Mouse (Mus musculus) spleen, adult 2 months (tissue): ENCODE data around the gene Olfr1040. TPM values are rescaled to one million over a fixed set of nuclear protein-coding genes. Genes with fewer than 3 reads are reported as not detected.
"Not testable (repeated sequence)": the region's sequence is repeated elsewhere in the genome, so short reads cannot be mapped to it uniquely, and the experiment has no call there.

ENCODE experiments used
- DNase-seq, 2 experiments: peaks; one replicate each; pipeline versions ENCODE4 v3.0.0 to v3.0.0-alpha.2; 2012 to 2021; ENCODE audit warnings: low spot score in 2 of 2, low read depth in 1 of 2
- H3K27ac ChIP-seq: fragments of 200-500 bp; 2 replicates; pipeline ENCODE4 v1.5.1; 2012; ENCODE audit warnings: low read length, inconsistent platforms; ENCODE audit not compliant: insufficient read depth
- H3K27me3 ChIP-seq: fragments of 200-500 bp; 2 replicates; pipeline ENCODE4 v1.6.1; 2012; ENCODE audit warnings: mild to moderate bottlenecking, moderate library complexity, low read length, inconsistent platforms; ENCODE audit not compliant: control insufficient read depth, insufficient read depth
- H3K36me3 ChIP-seq: fragments of 200-500 bp; 2 replicates; pipeline ENCODE4 v1.6.1; 2012; ENCODE audit warnings: mild to moderate bottlenecking, low read length, inconsistent platforms; ENCODE audit not compliant: control insufficient read depth, insufficient read depth
- H3K4me1 ChIP-seq: fragments of 200-500 bp; 2 replicates; pipeline ENCODE4 v1.6.1; 2011; ENCODE audit warnings: inconsistent platforms; ENCODE audit not compliant: control insufficient read depth, insufficient read depth, insufficient read length
- H3K4me3 ChIP-seq: fragments of 200-500 bp; 2 replicates; pipeline ENCODE4 v1.5.1; 2011; ENCODE audit warnings: mild to moderate bottlenecking, inconsistent platforms; ENCODE audit not compliant: insufficient read depth, insufficient read length; ENCODE audit errors: extremely low read depth
- CTCF ChIP-seq: fragments of 200-500 bp; IDR thresholded peaks from 2 replicates; pipeline ENCODE4 v1.5.1; 2011; ENCODE audit warnings: mild to moderate bottlenecking, inconsistent platforms; ENCODE audit not compliant: insufficient read depth, insufficient read length, insufficient replicate concordance; ENCODE audit errors: extremely low read depth
- POLR2A ChIP-seq: fragments of 200-500 bp; IDR thresholded peaks from 2 replicates; pipeline ENCODE4 v1.6.1; 2011; ENCODE audit warnings: low read depth, low read length, inconsistent platforms
- WGBS: fragments of 180-500 bp; shearing (Covaris S2); methylation state at CpG from one replicate; pipeline ENCODE4 v1.1.7; 2018; 5-methylcytosine and 5-hydroxymethylcytosine counted together
- polyA plus RNA-seq: library from polyadenylated mRNA; depleted of rRNA; stranded (reverse); fragments of >200 nt; gene quantifications from 2 replicates; pipeline ENCODE4 v1.2.3, GENCODE M21; 2012; rRNA removed

Gene Olfr1040
- polyA plus RNA-seq = not detected in 2 replicates

GRCm38 (mm10) chr2:86146632-86147031, at the start of gene Olfr1040:
TSS of gene Olfr1040 (minus strand) at chr2:86146732.
- H3K27ac ChIP-seq = no peak within 1 kb of the TSS
- 80% methylated on average over 1 of the region's 1 CpGs for WGBS
- H3K36me3 ChIP-seq = no peaks in the 10 kb centered on the region
- no peaks in the 10 kb centered on the region for H3K4me1 ChIP-seq
- no peaks in the 10 kb centered on the region for H3K27me3 ChIP-seq
- H3K4me3 ChIP-seq = no peak within 1 kb of the TSS
- TF ChIP-seq POLR2A (no peak), CTCF (no peak)
- no peak for DNase-seq

- 41% methylated on average over 1 of the region's 1 CpGs for WGBS
- Histone ChIP-seq H3K27me3 (no peaks in the 10 kb centered on the region), H3K4me3 (no peak overlapping the region), H3K27ac (no peak overlapping the region), H3K36me3 (no peaks in the 10 kb centered on the region), H3K4me1 (no peaks in the 10 kb centered on the region)
- no peak for TF ChIP-seq POLR2A
- no peak for TF ChIP-seq CTCF
- no peak for DNase-seq
Observed at GRCm38 (mm10) chr2:86195863-86196262, 49.3 kb upstream of the Olfr1040 start.

- Histone ChIP-seq H3K36me3 (no peaks in the 10 kb centered on the region), H3K27ac (no peak within 1 kb of the TSS), H3K4me1 (no peaks in the 10 kb centered on the region), H3K4me3 (no peak within 1 kb of the TSS), H3K27me3 (no peaks in the 10 kb centered on the region)
- no peak for DNase-seq
- TF ChIP-seq POLR2A = no peak
Observed at GRCm38 (mm10) chr2:86185583-86185982, 39.1 kb upstream of the Olfr1040 start, which contains the start of gene Olfr52. TSS of gene Olfr52 (minus strand) at chr2:86185683.

GRCm38 (mm10) chr2:86179950-86180349, 33.4 kb upstream of the Olfr1040 start:
- Histone ChIP-seq H3K4me1 (no peaks in the 10 kb centered on the region), H3K36me3 (no peaks in the 10 kb centered on the region), H3K27me3 (no peaks in the 10 kb centered on the region), H3K4me3 (no peak overlapping the region), H3K27ac (no peak overlapping the region)
- no peak for TF ChIP-seq CTCF
- no peak for TF ChIP-seq POLR2A
- WGBS = 81% methylated on average over 3 of the region's 3 CpGs
- DNase-seq = no peak

GRCm38 (mm10) chr2:86177720-86178119, 31.2 kb upstream of the Olfr1040 start, which contains the start of gene Olfr1044:
TSS of gene Olfr1044 (minus strand) at chr2:86177820.
- DNase-seq = no peak
- H3K27ac ChIP-seq = no peak within 1 kb of the TSS
- no peak within 1 kb of the TSS for H3K4me3 ChIP-seq
- no peaks in the 10 kb centered on the region for H3K4me1 ChIP-seq
- no peak for TF ChIP-seq CTCF
- no peaks in the 10 kb centered on the region for H3K27me3 ChIP-seq
- no peaks in the 10 kb centered on the region for H3K36me3 ChIP-seq

GRCm38 (mm10) chr2:86175422-86175821, 28.9 kb upstream of the Olfr1040 start:
- not testable (repeated sequence) for H3K4me1 ChIP-seq, H3K27me3 ChIP-seq, DNase-seq, H3K27ac ChIP-seq, H3K4me3 ChIP-seq, H3K36me3 ChIP-seq
- 44% methylated on average over 7 of the region's 7 CpGs for WGBS

GRCm38 (mm10) chr2:86167422-86167821, 20.9 kb upstream of the Olfr1040 start, which contains the start of gene Olfr1043:
TSS of gene Olfr1043 (minus strand) at chr2:86167522.
- Histone ChIP-seq H3K27ac (no peak within 1 kb of the TSS), H3K36me3 (no peaks in the 10 kb centered on the region), H3K27me3 (no peaks in the 10 kb centered on the region), H3K4me1 (no peaks in the 10 kb centered on the region), H3K4me3 (no peak within 1 kb of the TSS)
- no peak for DNase-seq
- no peak for TF ChIP-seq POLR2A
- TF ChIP-seq CTCF = no peak
- WGBS = 90% methylated on average over 2 of the region's 2 CpGs
